Mouse (Mus musculus): ENCODE results near the gene Snrnp25. TPM values are rescaled to one million over a fixed set of nuclear protein-coding genes. Genes with fewer than 3 reads are reported as not detected.
"Not testable (repeated sequence)": the region's sequence is repeated elsewhere in the genome, so short reads cannot be mapped to it uniquely, and the experiment has no call there.

Snrnp25 gene
- polyA plus RNA-seq, 1 experiment, result 32.3 TPM

DNA sequence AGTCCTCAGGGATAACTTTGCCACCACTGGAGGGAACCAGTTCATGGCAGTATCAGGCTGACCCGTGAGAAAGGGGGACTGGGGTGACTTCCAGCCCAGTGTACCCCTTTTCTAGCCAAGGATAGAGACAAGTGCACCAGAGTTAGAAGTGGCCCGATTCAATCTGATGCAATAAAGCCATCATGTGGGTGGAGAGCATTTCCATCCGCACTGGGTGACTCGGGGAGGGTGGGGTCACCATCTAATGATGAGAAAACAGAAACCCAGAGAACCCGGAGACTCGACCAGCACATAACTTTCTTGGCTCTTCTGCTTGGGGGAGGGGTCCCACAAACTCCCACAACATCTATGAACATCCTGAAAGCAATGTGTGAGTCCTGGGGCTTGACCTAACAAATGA, 8.5 kb upstream of the Snrnp25 start:
- Histone ChIP-seq H3K4me1 (ENCODE audit: control insufficient read depth, insufficient read depth, low read length) (no peaks in the 10 kb centered on the region), H3K9me3 (replicated peaks; ENCODE audit: control insufficient read depth, insufficient read depth, low read length, poor library complexity, severe bottlenecking) (no peaks in the 10 kb centered on the region), H3K36me3 (ENCODE audit: control insufficient read depth, insufficient read depth, low read length, poor library complexity, severe bottlenecking) (no peaks in the 10 kb centered on the region), H3K9ac (ENCODE audit: low read depth, poor library complexity, severe bottlenecking) (no peak overlapping the region), H3K27me3 (ENCODE audit: control insufficient read depth, insufficient read depth, low read length, poor library complexity, severe bottlenecking) (no peaks in the 10 kb centered on the region), H3K27ac (ENCODE audit: insufficient read depth, low read length) (no peak overlapping the region), H3K4me3 (ENCODE audit: low read depth, low read length) (no peak overlapping the region)
- no peak for TF ChIP-seq CTCF (IDR thresholded peaks at IDR 0.05; ENCODE audit: low read depth, low read length)
- TF ChIP-seq POLR2A (IDR thresholded peaks at IDR 0.05; ENCODE audit: insufficient read depth, low read length), result no peak
- no peak for TF ChIP-seq EP300 (IDR thresholded peaks at IDR 0.05; ENCODE audit: insufficient read depth, low read depth, low read length)

DNA sequence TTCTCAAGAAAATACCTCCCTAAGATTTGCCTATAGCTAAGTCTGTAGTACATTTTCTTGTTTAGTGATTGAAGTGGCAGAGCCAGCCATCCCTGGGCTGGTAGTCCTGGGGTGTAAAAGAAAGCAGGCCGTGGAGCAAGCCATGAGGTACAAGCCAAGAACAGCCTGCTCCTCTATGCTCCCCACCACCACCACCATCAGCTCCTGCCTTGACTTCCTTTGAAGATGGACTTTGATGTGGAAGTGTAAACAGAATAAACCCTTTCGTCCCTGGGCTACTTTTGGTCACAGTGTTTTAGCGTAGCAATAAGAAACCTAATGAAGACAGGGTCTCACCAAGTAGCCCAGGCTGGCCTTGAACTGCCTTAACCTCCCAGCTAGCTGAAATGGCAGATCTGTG, 7.4 kb upstream of the Snrnp25 start:
- Histone ChIP-seq H3K9ac (ENCODE audit: low read depth, poor library complexity, severe bottlenecking) (no peak overlapping the region), H3K4me3 (ENCODE audit: low read depth, low read length) (no peak overlapping the region), H3K36me3 (ENCODE audit: control insufficient read depth, insufficient read depth, low read length, poor library complexity, severe bottlenecking) (no peaks in the 10 kb centered on the region), H3K9me3 (replicated peaks; ENCODE audit: control insufficient read depth, insufficient read depth, low read length, poor library complexity, severe bottlenecking) (no peaks in the 10 kb centered on the region), H3K27ac (ENCODE audit: insufficient read depth, low read length) (no peak overlapping the region), H3K27me3 (ENCODE audit: control insufficient read depth, insufficient read depth, low read length, poor library complexity, severe bottlenecking) (no peaks in the 10 kb centered on the region), H3K4me1 (ENCODE audit: control insufficient read depth, insufficient read depth, low read length) (no peaks in the 10 kb centered on the region)
- TF ChIP-seq CTCF (IDR thresholded peaks at IDR 0.05; ENCODE audit: low read depth, low read length) (no peak), POLR2A (IDR thresholded peaks at IDR 0.05; ENCODE audit: insufficient read depth, low read length) (no peak), EP300 (IDR thresholded peaks at IDR 0.05; ENCODE audit: insufficient read depth, low read depth, low read length) (no peak)

DNA sequence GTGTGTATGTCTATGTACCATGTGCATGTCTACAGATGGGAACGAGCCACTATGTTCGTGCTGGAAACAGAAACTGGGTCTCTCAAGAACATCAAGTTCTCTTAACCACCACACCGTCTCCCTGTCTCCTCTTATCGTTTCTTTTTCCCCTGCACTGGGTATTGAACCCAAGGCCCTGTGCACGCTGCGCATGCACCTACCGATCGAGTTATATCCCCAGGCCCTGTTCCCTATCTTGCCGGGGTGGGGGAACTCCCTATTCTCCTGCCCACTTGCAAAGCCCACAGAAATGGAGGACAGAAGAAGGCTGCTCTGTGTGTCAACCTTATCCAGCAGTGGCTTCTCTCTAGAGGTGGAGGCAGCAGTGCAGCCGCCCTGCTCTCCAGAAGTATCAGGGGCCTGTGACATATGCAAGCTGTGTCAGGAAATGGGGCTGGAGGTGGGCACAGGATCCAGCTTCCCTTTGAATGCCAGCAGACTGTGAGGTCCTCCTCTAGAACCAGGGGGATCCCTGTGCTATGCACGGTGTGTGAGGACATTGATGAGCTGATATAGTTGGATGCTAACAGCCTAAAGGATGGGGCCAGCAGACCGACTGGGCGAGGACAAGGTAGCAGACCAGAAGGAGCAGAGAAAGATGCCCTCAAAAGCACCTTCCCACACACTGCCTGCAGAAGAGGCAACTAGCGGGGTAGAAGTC, 6.8 kb upstream of the Snrnp25 start:
- Histone ChIP-seq H3K36me3 (ENCODE audit: control insufficient read depth, insufficient read depth, low read length, poor library complexity, severe bottlenecking) (no peaks in the 10 kb centered on the region), H3K9me3 (replicated peaks; ENCODE audit: control insufficient read depth, insufficient read depth, low read length, poor library complexity, severe bottlenecking) (no peaks in the 10 kb centered on the region), H3K4me3 (ENCODE audit: low read depth, low read length) (no peak overlapping the region), H3K27me3 (ENCODE audit: control insufficient read depth, insufficient read depth, low read length, poor library complexity, severe bottlenecking) (no peaks in the 10 kb centered on the region), H3K4me1 (ENCODE audit: control insufficient read depth, insufficient read depth, low read length) (no peaks in the 10 kb centered on the region), H3K9ac (ENCODE audit: low read depth, poor library complexity, severe bottlenecking) (no peak overlapping the region), H3K27ac (ENCODE audit: insufficient read depth, low read length) (no peak overlapping the region)
- TF ChIP-seq CTCF (IDR thresholded peaks at IDR 0.05; ENCODE audit: low read depth, low read length) (no peak), EP300 (IDR thresholded peaks at IDR 0.05; ENCODE audit: insufficient read depth, low read depth, low read length) (no peak), POLR2A (IDR thresholded peaks at IDR 0.05; ENCODE audit: insufficient read depth, low read length) (no peak)

DNA sequence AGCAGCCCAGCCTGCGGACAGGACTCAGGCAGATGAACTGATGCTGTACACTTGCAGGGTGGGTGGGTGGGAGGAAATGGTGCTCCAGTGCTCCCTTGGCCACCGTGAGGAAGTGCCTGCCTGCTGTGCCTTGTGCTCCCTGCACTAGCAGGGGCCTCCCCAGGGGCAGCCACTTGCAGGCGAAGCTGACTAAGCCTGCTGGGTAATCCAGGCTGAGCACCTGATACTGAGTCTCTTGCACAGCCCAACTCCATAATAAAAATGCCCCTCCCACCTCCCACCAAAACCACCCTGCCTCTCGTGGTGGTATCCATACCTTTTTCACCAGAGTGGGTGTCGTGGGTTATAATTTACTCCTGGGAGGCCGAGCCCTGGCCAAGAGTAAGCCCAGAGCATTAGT, 6.0 kb upstream of the Snrnp25 start:
- Histone ChIP-seq H3K4me1 (ENCODE audit: control insufficient read depth, insufficient read depth, low read length) (no peaks in the 10 kb centered on the region), H3K27ac (ENCODE audit: insufficient read depth, low read length) (no peak overlapping the region), H3K9ac (ENCODE audit: low read depth, poor library complexity, severe bottlenecking) (no peak overlapping the region), H3K9me3 (replicated peaks; ENCODE audit: control insufficient read depth, insufficient read depth, low read length, poor library complexity, severe bottlenecking) (no peaks in the 10 kb centered on the region), H3K27me3 (ENCODE audit: control insufficient read depth, insufficient read depth, low read length, poor library complexity, severe bottlenecking) (no peaks in the 10 kb centered on the region), H3K4me3 (ENCODE audit: low read depth, low read length) (no peak overlapping the region), H3K36me3 (ENCODE audit: control insufficient read depth, insufficient read depth, low read length, poor library complexity, severe bottlenecking) (no peaks in the 10 kb centered on the region)
- TF ChIP-seq CTCF (IDR thresholded peaks at IDR 0.05; ENCODE audit: low read depth, low read length), result no peak

DNA sequence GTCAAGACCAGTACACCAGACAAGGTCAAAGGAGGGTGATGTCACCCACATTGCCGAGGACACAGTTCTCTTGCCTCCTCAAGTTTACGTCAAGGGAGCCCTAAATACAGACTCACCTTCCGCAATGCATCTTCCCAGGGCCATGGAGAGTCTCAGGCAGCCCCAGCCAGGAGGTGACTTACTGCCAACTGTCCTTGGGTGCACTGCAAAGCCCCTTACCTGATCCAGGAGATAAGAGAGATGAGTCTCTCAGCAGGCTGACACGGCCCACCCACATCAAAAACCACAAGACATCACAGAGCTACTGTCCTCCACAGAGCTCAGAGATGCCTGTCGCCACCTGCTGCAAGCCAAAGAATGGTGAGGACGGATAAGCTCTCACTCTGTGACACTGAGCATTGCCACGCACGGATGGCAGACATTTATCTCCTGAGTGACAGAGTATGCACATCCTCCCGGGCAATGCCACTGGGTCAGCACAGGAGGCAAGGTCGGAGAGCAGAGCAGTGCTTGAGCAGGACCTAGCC, 5.1 kb upstream of the Snrnp25 start, which contains the start of gene Il9r:
Il9r (minus strand) TSS at position 205 of the 527 bp plus-strand sequence.
- Histone ChIP-seq H3K9me3 (replicated peaks; ENCODE audit: control insufficient read depth, insufficient read depth, low read length, poor library complexity, severe bottlenecking) (no peaks in the 10 kb centered on the region), H3K4me1 (ENCODE audit: control insufficient read depth, insufficient read depth, low read length) (no peaks in the 10 kb centered on the region), H3K36me3 (ENCODE audit: control insufficient read depth, insufficient read depth, low read length, poor library complexity, severe bottlenecking) (no peaks in the 10 kb centered on the region), H3K9ac (ENCODE audit: low read depth, poor library complexity, severe bottlenecking) (no peak within 1 kb of the TSS), H3K27me3 (ENCODE audit: control insufficient read depth, insufficient read depth, low read length, poor library complexity, severe bottlenecking) (no peaks in the 10 kb centered on the region), H3K27ac (ENCODE audit: insufficient read depth, low read length) (no peak within 1 kb of the TSS), H3K4me3 (ENCODE audit: low read depth, low read length) (no peak within 1 kb of the TSS)
- TF ChIP-seq CTCF (IDR thresholded peaks at IDR 0.05; ENCODE audit: low read depth, low read length), result no peak
- no peak for TF ChIP-seq EP300 (IDR thresholded peaks at IDR 0.05; ENCODE audit: insufficient read depth, low read depth, low read length)
- no peak for TF ChIP-seq POLR2A (IDR thresholded peaks at IDR 0.05; ENCODE audit: insufficient read depth, low read length)

DNA sequence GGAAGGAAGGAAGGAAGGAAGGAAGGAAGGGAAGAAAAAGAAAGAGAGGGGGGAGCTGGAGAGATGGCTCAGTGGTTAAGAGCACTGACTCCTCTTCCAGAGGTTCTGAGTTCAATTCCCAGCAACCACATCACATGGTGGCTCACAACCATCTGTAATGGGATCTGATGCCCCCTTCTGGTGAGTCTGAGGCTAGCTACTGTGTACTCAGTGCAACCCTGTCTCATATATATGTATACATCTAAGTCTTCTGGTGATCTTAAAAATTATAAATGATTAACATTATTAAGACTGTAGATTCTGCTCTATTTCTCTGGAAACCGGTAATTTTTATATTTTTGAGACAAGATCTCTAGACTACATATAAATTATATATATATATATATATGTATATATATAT, 4.2 kb upstream of the Snrnp25 start:
- H3K9ac ChIP-seq (ENCODE audit: low read depth, poor library complexity, severe bottlenecking); H3K27ac ChIP-seq (ENCODE audit: insufficient read depth, low read length): not testable (repeated sequence)

More for the DNA sequence above, 4.2 kb upstream of the Snrnp25 start:
- not testable (repeated sequence) for H3K36me3 ChIP-seq (ENCODE audit: control insufficient read depth, insufficient read depth, low read length, poor library complexity, severe bottlenecking); H3K4me1 ChIP-seq (ENCODE audit: control insufficient read depth, insufficient read depth, low read length); H3K27me3 ChIP-seq (ENCODE audit: control insufficient read depth, insufficient read depth, low read length, poor library complexity, severe bottlenecking); H3K9me3 ChIP-seq (replicated peaks; ENCODE audit: control insufficient read depth, insufficient read depth, low read length, poor library complexity, severe bottlenecking); H3K4me3 ChIP-seq (ENCODE audit: low read depth, low read length)

All from ES-Bruce4 (cell line).